Mouse (Mus musculus): ENCODE measurements at regions not wholly inside any gene's neighbourhood (a gene's known extent, or its start where the extent isn't known, plus 50 kb on each side); places are given as distances from the start of the nearest gene placed in this dataset.

DNA sequence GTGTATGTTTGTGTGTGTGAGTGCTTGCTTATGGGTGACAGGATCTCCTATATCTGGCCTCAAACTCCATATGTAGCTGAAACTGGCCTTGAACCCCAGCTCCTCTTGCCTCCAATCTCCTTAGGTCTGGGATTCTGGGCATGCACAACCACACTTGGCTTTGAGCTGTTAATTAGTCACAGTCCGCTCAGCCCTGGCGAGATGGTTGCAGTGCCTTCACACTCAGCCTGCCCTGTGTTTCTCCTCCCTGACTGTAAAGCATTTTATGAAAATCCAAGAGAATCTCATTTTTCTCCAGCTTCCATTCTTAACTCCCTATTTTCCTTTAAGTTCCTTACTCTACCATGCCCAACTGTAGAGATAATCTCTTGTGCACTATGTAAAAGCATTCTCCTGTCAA, 80.1 kb downstream of the Fam110c start:
- TF ChIP-seq EP300 (IDR thresholded peaks at IDR 0.05; ENCODE audit: low read length) (no peak), USF1 (IDR thresholded peaks at IDR 0.05; ENCODE audit: low read depth, low read length) (no peak), E2F4 (IDR thresholded peaks at IDR 0.05; ENCODE audit: insufficient replicate concordance, low read depth, low read length) (no peak), TBP (conservative IDR thresholded peaks at IDR 0.05; ENCODE audit: low read depth, low read length) (no peak), POLR2A (IDR thresholded peaks at IDR 0.05; ENCODE audit: low read depth, low read length) (no peak), BHLHE40 (IDR thresholded peaks at IDR 0.05; ENCODE audit: low read depth, low read length) (no peak), SIN3A (IDR thresholded peaks at IDR 0.05; ENCODE audit: low read length) (no peak), CTCF (conservative IDR thresholded peaks at IDR 0.05 in 1 of 2, IDR thresholded peaks at IDR 0.05 in 1 of 2; ENCODE audit: low read depth in 2 of 2, low read length in 2 of 2) (no peak), CHD2 (IDR thresholded peaks at IDR 0.05; ENCODE audit: low read length) (no peak), UBTF (IDR thresholded peaks at IDR 0.05; ENCODE audit: low read depth, low read length) (no peak)
